Mouse (Mus musculus) left cerebral cortex, postnatal 25 days (tissue): ENCODE results near the gene Pgpep1. TPM values are rescaled to one million over a fixed set of nuclear protein-coding genes. Genes with fewer than 3 reads are reported as not detected.

Experiments used
- DNase-seq, 2 experiments: peaks; one replicate each; pipeline ENCODE4 v3.0.0; 2022; ENCODE audit warnings: low spot score in 2 of 2, mixed read lengths in 1 of 2
- intact Hi-C: fragments of 180-260 bp; cut with DNase I; formaldehyde crosslinking; loops from one replicate; pipeline ENCODE4 v1.15.1; 2025
- total RNA-seq, 2 experiments: library from RNA; stranded (reverse); gene quantifications; 2 replicates each; pipeline ENCODE4 v1.2.3; 2021

Pgpep1 gene
- total RNA-seq, 2 experiments from 2014 or later: 12.7 to 18.1 TPM

DNA sequence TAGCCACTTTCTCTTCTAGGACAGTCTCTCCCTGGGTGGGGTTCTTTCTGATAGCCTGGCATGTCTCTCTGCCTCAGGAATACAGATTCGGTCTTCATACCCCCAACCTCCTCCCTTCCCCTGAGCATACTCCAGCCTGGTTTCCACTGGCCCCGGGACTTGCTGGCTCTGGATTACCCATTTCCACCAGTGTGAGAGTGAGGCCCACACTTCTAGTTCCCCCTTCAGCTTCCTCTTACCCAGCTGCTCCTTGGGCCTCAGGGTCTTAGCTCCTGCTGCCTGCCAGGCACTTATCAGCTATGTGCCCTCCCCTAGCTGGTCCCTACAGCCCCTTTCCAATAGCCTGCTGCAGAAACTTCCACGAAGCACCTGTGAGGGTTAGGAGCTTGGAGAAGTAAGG is 44.3 kb downstream of the Pgpep1 start, which contains the start of gene Lrrc25:
Gene Lrrc25 (plus strand): TSS at position 262 of the 400 bp plus-strand sequence.
- intact Hi-C loops: loop anchor here (10.0 kb wide), 1 partner anchor 49 kb away; the partner anchor contains the start of gene Pgpep1
- DNase-seq: no peak

DNA sequence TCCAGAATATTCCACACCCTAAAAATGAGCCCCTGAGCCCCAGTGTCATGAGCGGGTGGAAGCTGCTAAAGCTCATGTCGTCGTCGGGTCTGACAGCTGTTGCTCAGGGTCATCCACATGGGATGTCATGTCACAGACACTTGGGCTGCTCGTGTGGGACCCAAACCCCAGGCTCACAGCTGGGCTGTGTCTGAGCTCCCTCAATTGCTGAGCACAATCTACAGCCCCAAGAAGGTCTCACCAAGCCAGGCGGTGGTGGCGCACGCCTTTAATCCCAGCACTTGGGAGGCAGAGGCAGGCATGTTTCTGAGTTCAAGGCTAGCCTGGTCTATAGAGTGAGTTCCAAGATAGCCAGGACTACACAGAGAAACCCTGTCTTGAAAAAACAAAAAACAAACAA is 44.9 kb downstream of the Pgpep1 start:
- intact Hi-C loops: loop anchor here (10.0 kb wide), 1 partner anchor 50 kb away; the partner anchor contains the start of gene Pgpep1

DNA sequence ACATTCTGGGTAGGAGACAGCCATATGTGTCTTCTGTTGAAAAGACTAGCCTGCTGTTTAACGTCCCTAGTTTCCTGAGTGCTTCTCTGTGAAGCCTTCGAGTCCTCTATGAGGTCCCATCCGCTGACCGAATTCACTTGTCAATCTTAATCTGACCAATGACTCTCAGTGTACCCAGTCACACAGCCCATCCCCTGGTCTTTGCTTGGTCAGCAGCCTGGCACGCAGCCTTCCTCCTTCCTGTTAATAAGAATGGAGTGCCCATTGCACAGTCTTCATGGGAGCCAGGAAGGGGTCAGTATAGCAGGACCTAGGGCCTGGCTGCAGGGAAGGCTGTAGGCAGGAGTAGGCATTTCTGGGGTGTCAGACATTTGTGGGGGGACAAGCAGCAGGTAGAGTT is 45.7 kb downstream of the Pgpep1 start:
- no peak for DNase-seq
- intact Hi-C loops: loop anchor here (5.0 to 10.0 kb wide), 2 partner anchors 50 to 138 kb away; partner anchors contain the start of genes Pgpep1 and Rab3a

More for the DNA sequence above, 44.9 kb downstream of the Pgpep1 start:
- DNase-seq: no peak

DNA sequence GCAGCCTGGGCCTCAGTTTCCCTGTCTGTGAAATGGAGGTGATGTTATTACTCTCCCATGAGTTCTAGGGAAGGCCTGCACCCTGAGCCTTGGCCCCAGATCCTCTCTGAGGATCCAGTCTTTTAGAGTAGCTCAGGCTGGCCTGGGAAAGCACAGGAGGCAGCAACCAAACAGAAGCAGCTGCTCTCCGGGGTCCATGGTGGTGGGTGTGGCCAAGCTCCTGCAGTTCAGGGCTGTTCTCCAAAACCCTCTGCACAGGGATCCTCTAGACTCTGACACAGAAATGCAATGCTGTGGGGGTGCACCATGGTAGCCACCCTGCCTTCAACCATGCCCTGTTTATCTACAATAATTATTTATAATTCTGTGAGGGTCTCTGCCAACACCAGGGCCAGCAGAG is 46.4 kb downstream of the Pgpep1 start:
- intact Hi-C loops: loop anchor here (5.0 to 10.0 kb wide), 2 partner anchors 51 to 139 kb away; partner anchors contain the start of genes Pgpep1 and Rab3a
- no peak for DNase-seq

DNA sequence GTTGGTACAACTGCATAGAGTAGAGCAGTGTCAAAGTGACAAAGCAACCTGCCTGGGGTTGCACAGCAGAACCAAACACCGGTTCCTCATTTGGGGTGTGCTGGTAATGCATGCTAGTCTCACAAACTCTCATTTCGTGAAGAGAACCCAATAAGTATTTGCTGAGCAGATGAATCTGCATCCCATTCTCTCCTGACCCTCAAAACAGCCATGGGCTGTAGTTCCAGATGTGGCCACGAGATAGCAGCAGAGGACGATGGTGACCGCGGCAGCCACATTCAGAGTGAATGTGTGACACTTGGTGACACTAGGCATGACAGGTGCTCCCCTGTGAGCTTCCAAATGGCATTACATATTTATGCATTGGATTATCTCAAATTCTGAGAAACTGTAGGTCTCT is 48.3 kb downstream of the Pgpep1 start:
- DNase-seq: peak; percentile 87 to 89
- intact Hi-C loops: loop anchor here (1.0 to 10.0 kb wide), 3 partner anchors 14 to 140 kb away; partner anchors contain the start of genes Pgpep1 and Rab3a

DNA sequence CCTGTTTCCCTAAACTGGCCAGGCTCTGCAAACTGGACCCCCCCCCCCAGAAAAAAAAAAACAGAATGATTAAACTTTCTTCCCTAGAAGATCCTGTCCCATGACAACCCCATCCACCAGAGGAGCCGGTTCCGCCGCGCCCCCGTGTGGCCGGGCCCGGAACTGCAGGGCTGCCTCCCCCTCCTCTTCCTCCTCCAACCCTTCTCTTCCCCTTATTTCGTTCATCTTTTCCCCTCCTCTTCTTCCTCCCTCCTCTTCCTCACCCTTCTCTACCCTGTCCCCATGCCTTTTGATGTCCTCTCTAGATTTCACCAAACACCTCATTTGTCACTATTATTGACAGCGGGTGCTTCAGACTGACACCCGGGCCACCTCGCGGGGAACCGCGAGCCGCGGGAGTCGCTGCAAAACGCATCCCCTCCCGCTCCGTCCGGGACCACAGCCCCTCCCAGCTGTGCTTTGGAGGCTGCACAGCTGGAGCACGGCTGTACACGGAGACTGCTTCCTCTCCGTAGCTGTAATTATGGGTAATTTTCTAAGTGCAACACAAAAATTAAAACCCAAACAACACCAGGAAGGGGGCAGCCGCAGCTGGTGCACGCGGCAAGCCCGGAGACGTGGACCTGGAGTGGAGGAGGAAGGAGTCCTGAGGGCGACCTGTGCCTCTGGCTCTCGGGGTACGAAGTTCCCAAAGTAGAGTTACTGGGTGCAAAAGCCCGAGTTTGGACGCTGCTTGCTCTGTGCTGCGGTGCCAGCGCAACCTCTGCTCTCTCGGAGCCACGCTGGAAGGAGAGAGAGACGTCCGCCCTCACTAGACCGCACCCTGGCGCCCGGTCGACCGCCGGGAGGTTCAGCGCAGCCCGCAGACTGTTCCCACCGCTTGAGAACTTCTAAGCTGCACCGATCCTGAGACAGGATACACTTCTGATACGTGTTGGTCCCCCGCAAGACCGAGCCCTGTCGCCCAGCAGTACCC is 49.1 kb downstream of the Pgpep1 start:
- intact Hi-C loops: loop anchor here (1.0 to 10.0 kb wide), 3 partner anchors 54 to 141 kb away; partner anchors contain the start of genes Pgpep1 and Rab3a
- DNase-seq: peak; percentile 66 to 72

DNA sequence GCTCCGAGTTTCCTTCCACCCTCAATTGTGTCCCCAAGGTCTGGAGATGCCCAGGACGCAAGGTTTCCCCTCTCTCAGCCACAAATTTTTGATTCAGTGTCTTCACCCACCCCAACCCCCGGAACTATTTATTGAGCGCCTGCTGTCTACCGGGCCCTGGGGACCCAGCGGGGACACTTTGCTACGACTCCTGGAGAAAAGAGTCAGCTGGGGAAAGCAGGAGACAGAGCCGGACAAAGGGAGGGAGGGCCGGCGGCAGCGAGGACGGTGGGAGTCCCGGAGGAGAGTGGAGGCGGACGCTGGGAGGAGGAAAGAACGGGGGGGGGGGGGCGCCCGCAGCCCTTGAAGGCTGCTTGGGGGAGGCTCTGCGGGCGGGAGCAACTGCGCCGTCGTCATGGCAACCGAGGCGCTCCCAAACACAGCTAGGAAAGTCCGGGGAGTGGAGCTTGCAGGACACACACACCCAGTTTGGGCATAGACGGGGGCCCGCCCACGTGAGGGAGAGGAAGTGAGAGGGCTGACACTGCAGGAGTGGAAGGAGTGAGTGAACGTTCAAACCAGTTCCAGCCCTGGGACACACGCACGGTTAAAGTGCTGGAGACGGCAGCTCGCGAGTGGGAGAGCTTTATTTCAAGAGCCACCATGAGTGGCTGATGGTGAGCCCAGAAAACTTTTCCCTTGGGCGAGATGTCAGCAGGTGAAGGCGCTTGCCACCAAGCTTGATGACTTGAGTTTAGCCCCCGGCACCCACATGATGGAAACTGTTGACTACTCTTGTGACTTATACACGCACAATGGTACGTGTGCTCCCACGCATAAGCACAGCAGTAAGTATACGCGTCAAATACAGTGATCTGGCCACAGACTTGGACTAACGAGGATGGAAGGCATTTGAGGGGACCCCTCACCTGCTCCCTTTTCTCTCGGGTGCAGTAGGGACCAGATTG is 50.1 kb downstream of the Pgpep1 start:
- intact Hi-C loops: loop anchor here (1.0 to 10.0 kb wide), 3 partner anchors 55 to 142 kb away; partner anchors contain the start of genes Pgpep1 and Rab3a
- peak; percentile 91 to 96 for DNase-seq

DNA sequence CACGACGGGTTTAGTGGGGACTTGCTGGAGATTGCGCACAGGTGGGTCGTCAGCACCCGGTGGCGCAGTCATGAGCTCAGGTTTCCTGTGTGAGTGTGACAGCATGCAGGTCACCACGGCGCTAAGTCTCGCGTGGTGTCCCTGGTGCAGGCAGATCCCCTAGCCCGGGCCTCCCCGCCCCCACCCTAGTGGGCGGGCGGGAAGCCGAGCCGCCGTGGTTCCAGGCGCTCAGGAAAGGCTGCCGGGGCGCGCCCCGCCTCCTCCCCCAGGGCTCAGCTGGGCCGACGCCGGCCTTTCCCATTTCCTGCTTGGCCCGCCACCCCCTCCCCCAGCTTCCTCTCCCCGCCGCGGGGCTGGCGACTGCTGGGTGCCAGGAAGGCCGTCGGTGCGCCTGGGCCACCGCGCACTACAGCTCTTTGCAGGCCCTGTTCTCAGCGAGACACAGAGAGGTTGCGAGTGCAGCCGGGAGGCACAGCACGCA is 50.8 kb downstream of the Pgpep1 start:
- DNase-seq: peak; percentile 73 to 74
- intact Hi-C loops: no loop called here

DNA sequence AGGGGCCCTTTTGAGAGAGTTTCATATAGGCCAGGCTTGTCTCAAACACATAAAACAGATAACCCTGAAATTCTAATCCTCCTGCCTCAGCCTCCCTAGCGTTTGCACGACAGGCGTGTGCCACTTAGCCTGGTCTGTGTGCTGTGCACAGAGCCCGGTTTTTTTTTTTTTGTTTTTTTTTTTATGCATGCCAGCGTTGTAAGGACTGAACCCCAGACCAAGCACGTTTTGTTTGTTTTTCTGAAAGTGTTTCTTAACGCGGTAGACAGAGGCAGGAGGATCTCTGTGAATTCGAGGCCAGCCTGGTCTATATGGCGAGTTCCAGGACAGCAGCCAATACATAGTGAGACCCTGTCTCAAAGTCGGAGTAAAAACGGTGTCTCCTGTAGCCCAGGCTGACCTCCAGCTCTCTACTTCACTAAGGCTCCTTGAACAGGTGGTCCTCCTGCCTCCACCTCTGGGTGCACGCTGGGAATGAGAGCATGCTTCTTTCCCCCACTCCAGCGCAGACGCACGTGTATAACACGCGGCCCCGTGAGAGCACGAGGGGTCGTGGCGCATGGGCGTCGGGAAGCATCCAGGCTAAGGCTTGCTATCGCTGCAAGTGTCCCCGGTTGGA is 51.3 kb downstream of the Pgpep1 start, which contains the start of gene Ssbp4:
Gene Ssbp4 (minus strand): TSS at position 124 of the 619 bp plus-strand sequence.
- intact Hi-C loops: loop anchor here (1.0 kb wide), 1 partner anchor 15 kb away; the partner anchor contains the start of gene Isyna1
- DNase-seq: no peak

DNA sequence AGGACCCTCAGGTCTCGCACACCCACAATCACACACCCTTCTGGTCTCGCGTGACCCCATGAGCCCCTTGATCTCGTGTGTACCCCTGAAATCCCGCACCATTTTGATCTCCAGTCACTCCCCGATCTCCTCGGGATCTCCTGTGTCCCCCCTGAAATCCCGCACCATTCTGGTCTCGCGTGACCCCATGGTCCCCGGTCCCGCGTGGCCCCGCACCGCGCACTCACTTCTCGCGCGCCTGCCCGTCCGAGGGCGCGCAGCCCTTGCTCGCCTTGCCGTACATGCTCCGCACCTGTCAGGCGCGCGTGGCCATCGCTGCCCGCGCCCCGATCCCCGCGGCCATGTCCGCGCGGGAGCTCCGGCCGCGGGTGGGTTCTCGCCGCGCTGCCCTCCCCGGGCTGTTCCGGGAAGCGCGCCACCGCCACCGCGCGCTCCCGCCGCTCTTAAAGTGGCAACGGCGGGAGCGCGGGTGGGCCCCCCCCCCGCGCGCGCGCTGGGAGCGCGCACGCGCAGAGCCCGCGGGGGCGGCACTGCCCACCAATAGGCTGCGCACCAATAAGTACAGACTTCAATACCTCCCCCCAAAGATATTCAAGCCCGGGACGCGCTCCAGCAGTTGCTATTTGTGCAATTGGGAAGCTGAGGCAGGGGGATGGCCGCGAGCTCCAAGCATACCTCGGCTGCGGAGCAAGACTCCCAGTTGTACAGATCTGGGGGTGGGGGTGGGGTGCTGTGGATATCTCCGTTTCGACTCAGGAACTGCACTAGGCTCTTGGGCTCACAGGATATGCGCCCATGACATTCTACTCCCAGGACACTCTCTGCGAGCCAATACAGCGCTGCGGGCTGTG is 52.1 kb downstream of the Pgpep1 start:
- peak; percentile 69 to 71 for DNase-seq
- intact Hi-C loops: loop anchor here (1.0 kb wide), 1 partner anchor 14 kb away; the partner anchor contains the start of gene Isyna1

DNA sequence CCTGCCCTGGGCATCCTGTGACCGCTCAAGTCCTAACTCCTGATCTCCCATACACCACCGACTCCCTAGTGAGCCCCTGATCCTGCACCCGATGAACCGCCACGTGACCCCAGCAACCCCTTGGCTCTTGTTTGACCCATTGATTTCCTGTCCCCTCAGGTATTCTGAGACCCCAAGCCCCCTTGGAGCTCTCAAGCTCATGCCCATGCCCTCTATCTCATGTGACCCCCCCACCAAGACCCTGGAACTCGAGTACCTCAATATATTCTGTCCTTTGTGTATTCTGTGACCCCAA is 52.6 kb downstream of the Pgpep1 start:
- intact Hi-C loops: no loop called here
- no peak for DNase-seq

DNA sequence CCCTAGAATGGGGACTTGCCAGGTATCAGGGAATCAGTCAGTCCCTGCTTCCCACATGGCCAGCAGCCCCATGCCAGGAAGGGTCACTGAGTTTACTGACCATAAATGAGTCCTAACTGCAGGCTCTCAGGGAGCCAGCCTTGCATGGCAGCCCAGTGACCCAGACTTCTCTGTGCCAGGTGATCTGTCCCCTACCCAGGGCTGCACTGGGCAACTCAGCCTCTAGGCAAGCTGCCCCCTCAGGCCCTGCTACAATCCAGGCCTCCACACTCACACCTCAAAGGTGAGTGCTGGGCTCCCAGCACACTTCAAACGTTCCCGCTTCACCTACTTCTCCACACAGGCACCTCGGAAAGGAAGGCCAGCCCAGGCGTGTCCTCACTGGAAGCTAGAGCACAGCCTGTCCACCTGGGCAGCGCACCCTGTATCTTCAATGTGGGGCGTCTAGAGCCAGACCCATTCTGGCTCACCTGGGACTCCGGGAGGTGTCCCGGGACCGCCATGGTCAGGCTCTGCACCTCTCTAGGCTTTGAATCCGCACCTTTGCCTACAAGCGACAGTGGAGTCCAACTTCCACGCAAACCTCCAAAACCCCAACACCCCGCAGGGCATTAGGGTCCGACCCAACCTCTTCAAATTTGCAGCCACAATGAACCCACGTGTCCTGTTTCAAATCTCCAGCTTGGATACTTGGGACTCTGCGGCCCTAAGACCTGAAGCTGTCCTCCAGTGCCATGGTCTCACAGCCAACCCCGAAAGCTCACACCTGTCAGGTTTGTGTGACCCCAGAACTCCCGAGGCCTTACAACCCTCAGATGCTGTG is 53.2 kb downstream of the Pgpep1 start:
- no peak for DNase-seq
- intact Hi-C loops: no loop called here

DNA sequence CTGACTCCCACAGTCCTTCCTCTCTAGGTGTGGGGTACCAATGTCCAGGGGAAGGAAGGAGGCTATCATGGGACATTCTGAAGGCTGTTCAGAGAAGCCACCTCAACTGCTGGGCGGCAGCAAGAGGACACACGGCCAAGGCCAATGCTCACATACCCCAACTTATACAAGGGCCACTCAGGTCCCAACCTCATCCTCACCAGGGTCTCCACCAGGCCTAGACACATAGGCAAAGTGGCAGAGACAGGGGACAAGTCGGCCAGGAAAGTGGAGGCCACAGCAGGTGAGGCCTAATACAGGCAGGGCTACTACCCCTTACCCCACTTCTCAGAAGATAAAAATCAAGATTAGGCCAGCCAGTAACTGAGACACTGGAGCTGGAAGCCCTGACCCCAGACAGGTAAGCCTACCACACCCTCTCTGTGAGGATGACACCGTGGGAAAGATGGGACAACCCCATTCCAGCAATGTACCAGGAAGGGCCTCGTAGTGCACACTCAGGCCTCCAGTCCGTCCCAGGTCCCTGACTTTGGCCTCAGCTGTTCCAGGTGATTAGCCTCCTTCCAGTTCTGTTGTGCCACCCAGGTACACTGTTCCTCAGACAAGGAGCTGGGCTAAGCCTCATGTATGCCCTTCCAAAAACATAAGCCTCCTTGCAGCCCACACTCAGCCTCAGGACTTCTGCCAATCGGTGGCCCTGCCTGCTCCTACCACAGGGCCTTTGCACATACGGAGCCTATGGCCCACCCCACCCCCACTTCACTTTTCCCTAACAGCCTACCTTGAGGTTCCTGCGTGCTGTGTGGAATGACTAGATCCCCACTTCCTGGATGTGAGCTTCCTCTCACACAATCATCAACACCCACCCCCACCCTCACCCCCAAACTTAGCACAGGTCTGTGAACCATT is 54.1 kb downstream of the Pgpep1 start:
- intact Hi-C loops: no loop called here
- no peak for DNase-seq

DNA sequence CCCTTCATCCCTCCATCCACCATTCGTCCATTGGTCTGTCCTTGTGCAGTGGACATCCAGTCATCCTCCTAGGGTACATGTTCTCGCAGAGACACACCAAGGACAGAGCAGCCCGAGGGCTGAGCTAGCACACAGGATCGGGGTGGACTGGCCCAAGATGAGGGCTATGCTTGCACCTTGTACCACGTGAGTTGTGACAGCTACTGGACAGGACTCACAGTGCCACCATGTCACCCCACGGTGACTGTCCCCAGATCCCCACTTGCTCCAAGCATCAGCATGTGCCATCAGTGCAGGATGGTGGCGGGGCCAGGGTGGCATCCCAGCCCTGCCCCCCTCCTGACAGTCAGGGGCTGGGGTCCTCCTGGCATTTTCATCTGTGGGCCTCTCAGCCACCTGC is 55.6 kb downstream of the Pgpep1 start:
- intact Hi-C loops: no loop called here
- DNase-seq: no peak

DNA sequence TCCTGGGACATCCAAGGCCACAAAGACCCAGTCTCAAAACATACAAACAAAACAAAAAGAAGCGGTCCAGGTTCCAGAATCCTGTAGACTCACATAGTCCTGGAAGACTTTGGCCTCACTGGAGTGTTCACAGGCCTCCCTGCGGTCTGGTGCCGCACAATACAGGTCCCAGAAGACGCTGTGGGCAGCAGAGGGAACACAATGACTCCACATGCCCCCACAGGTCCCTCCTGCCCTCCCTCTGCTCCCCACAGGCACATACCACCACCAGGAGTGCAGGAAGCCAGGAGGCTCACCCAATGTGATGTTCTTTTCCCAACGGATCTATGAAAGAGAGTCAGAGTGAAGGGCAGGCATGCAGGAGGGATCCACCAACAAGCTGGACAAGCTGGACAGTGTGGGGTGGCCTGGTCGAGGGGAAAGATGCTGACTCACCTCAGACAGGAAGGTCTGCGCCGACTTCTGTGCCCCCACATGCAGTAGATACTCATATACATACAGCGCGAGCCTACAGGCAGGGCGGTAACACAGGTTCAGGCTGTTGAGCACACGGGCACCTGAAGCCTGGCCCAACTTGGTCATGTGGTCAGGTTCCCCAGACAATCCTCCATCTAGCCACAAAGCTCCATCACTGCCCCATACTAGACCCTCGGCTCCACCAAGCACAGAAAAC is 57.9 kb downstream of the Pgpep1 start:
- intact Hi-C loops: no loop called here
- no peak for DNase-seq

DNA sequence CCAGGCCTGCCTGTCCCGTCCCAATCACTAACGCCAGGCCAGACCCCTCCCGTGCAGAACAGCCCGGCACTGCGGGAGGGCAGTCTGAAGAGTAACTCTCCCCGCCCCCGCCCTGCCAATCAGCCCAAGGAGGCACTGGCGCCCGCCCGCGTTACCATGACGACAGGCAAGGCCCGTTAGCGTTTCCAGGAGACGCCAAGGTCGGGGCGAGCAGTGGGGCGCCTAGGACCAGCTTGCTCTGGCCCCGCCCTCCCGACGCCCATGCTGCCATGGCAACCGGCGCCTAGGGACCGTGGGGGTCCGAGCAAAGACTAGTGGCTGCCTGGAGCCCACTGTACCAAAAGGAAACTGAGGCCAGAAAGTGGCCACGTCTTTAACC is 58.9 kb downstream of the Pgpep1 start:
- intact Hi-C loops: no loop called here
- peak; percentile 85 to 86 for DNase-seq
